Mouse (Mus musculus) T-cell, adult 66 days (primary cell): ENCODE results near the gene Bex2. TPM values are rescaled to one million over a fixed set of nuclear protein-coding genes. Genes with fewer than 3 reads are reported as not detected.

Source experiments
- total RNA-seq, 2 experiments: library from RNA; stranded (reverse); gene quantifications; 3 replicates in 1 of 2; 4 replicates in 1 of 2; pipeline ENCODE4 v1.2.4; 2023

Bex2 gene
- 1 to 10 TPM; 2.3 to 2.4 TPM for total RNA-seq

DNA sequence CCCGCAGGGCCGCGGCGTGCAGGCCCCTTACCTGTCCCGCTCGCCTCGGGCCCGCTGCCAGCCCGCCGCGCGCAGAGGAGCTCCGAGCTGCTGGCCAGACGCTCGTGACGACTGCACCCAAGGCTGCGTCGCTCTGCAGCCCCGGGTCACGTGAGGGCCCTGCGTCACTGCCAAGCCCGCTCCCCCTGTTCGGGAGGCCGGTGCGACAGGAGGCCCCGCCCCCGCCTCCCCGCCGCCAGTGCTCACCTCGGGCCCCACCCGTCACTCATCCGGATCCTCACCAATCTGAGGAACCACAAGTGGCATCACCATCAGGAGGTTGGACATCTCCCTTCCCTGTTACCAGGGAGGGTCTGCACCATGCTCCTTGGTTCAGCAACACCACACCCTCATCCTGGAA is at the start of gene Bex2:
Gene Bex2, minus strand, starts transcription at position 217 of the 400 bp plus-strand sequence.

GRCm38 (mm10) chrX:136085155-136085554 is 17.1 kb upstream of the Bex2 start, which contains the start of gene Nxf3:
TSS of gene Nxf3 (minus strand) at chrX:136085255.

DNA sequence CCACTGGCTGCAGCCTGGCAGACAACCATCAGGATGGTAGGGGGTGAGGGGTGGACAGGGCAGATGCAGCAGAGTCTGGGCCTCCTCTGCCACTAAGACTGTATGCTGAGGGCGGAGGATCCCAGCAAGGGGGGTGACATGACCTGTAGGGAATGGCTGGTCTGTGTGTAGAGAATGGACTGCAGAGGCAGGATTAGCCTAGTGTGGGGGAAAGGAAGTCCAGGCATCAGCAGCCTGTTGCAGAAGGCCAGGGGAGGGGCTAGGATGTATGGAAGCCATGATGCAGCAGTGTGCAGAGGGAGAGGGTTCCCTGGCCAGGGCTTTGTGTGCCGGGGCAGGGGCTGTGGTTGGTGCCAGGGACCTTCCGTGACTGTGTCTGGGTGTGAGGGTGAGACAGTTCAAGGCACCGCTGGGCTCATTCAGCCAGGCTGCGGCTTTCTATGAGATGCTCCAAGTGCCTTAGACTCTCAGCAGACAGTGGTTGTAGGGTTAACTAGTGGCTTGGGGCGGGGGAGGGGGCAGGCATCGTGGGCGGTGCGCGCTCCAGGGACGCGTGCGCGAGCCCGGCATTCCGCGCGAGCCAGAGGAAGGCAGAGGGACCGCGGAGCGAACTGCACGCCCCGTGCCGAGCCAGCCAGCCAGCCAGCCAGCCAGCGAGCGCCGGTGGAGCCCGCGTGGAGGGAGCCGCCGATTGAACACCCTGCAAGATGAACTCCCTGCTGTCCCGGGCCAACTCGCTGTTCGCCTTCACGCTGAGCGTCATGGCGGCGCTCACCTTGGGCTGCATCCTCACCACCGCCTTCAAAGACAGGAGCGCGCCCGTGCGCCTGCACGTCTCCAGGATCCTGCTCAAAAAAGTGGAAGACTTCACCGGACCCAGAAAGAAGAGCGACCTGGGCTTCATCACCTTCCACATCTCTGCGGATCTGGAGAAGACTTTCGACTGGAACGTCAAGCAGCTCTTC is 35.0 kb downstream of the Bex2 start, which contains the start of gene Arxes1:
Gene Arxes1, plus strand, starts transcription at position 569 of the 965 bp plus-strand sequence.

Other genes with a start within 250 kb of the Bex2 start
- gene Gprasp2, start 229.2 kb downstream of the Bex2 start, total RNA-seq = 10 to 100 TPM; 15.7 to 19.9 TPM
- 1 to 10 TPM; 2.1 to 3.3 TPM for gene Arxes2, start 74.4 kb downstream of the Bex2 start, total RNA-seq
- not detected for gene Arxes1, start 34.9 kb downstream of the Bex2 start, total RNA-seq
- gene Nxf3, start 17.0 kb upstream of the Bex2 start, total RNA-seq = not detected
- not detected for gene Bex4, start 70.8 kb upstream of the Bex2 start, total RNA-seq
- under 1 TPM; 0.47 to 0.90 TPM for gene Tceal8, start 104.1 kb upstream of the Bex2 start, total RNA-seq
- not detected for gene Tceal5, start 135.6 kb upstream of the Bex2 start, total RNA-seq
- not detected for gene Tceal7, start 146.5 kb upstream of the Bex2 start, total RNA-seq
- 1 to 10 TPM; 4.3 to 5.6 TPM for gene Bex1, start 147.3 kb upstream of the Bex2 start, total RNA-seq
- gene Tceal9, start 176.8 kb upstream of the Bex2 start, total RNA-seq = 10 to 100 TPM; 32.1 to 35.9 TPM
- 10 to 100 TPM; 72.9 to 73.0 TPM for gene Bex3, start 202.0 kb upstream of the Bex2 start, total RNA-seq